Mouse (Mus musculus) liver, embryonic 11.5 days (tissue): Measurements from ENCODE around the gene Dnajc22. TPM values are rescaled to one million over a fixed set of nuclear protein-coding genes. Genes with fewer than 3 reads are reported as not detected.

Source experiments
- ATAC-seq: fragments of 200-750 bp; cut with Nextera tagmentation; replicated peaks from 2 replicates; pipeline ENCODE4 v1.8.0; 2017; ENCODE audit warnings: moderate number of reproducible peaks, mild to moderate bottlenecking, moderate TSS enrichment, moderate library complexity; ENCODE audit not compliant: low FRiP score
- DNase-seq: peaks from one replicate; pipeline ENCODE4 v3.0.0-alpha.2; 2017; ENCODE audit warnings: low spot score
- H3K27ac ChIP-seq: fragments of 300-500 bp; sonication (generic); 2 replicates; pipeline ENCODE4 v1.5.1; 2014; ENCODE audit warnings: mild to moderate bottlenecking, low read depth, low read length, control low read depth
- H3K27me3 ChIP-seq: fragments of 300-500 bp; sonication (generic); replicated peaks from 2 replicates; pipeline ENCODE4 v1.6.1; 2014; ENCODE audit warnings: low read length, mixed read lengths; ENCODE audit not compliant: control insufficient read depth, insufficient read depth
- H3K36me3 ChIP-seq: fragments of 300-500 bp; sonication (generic); 2 replicates; pipeline ENCODE4 v1.6.1; 2014; ENCODE audit warnings: mild to moderate bottlenecking, low read length, moderate library complexity, mixed read lengths; ENCODE audit not compliant: control insufficient read depth, insufficient read depth
- H3K4me1 ChIP-seq: fragments of 300-500 bp; sonication (generic); replicated peaks from 2 replicates; pipeline ENCODE4 v1.6.1; 2014; ENCODE audit warnings: low read length, mixed read lengths; ENCODE audit not compliant: control insufficient read depth, insufficient read depth
- H3K4me2 ChIP-seq: fragments of 300-500 bp; sonication (generic); 2 replicates; pipeline ENCODE4 v1.6.1; 2014; ENCODE audit warnings: mild to moderate bottlenecking, control low read depth, moderate library complexity
- H3K4me3 ChIP-seq: fragments of 300-500 bp; sonication (generic); 2 replicates; pipeline ENCODE4 v1.5.1; 2014; ENCODE audit warnings: low read depth, low read length, control low read depth
- H3K9ac ChIP-seq: fragments of 300-500 bp; sonication (generic); 2 replicates; pipeline ENCODE4 v1.6.1; 2014; ENCODE audit warnings: low read depth, low read length, control low read depth
- H3K9me3 ChIP-seq: fragments of 300-500 bp; sonication (generic); 2 replicates; pipeline ENCODE4 v1.6.1; 2016; ENCODE audit warnings: low read length, inconsistent platforms, mixed read lengths; ENCODE audit not compliant: control insufficient read depth
- WGBS: fragments of 180-500 bp; shearing (Covaris S2); extraction: QIAGEN DNeasy Blood & Tissue Kit; methylation state at CpG from one replicate; pipeline ENCODE4 v1.1.7; 2014; 5-methylcytosine and 5-hydroxymethylcytosine counted together
- polyA plus RNA-seq: library from polyadenylated mRNA; unstranded; fragments of >200 nt; fragmentation: Nextera tagmentation; extraction: Ambion mirVana; gene quantifications from 2 replicates; pipeline ENCODE4 v1.2.1, GENCODE M21; 2014

Dnajc22 gene
- polyA plus RNA-seq, 1 experiment from 2014 or later, result 19.8 TPM

- no peak overlapping the region for H3K9ac ChIP-seq
- H3K27me3 ChIP-seq, result peaks cover 95% of the 10 kb centered on the region
- peak overlapping the region; percentile 73 for H3K4me2 ChIP-seq
- 1% methylated on average over 56 of the region's 56 CpGs for WGBS
- H3K27ac ChIP-seq, result no peak overlapping the region
- H3K36me3 ChIP-seq, result no peaks in the 10 kb centered on the region
- DNase-seq (no peak), ATAC-seq (0 out of 2 replicates have a peak, but pooled peaks have one; percentile 18)
- H3K4me3 ChIP-seq, result peak overlapping the region; percentile 37
- H3K4me1 ChIP-seq, result peaks cover 33% of the 10 kb centered on the region
- no peaks in the 10 kb centered on the region for H3K9me3 ChIP-seq
Observed at GRCm38 (mm10) chr15:99093291-99094258, 605 bp downstream of the Dnajc22 start.

GRCm38 (mm10) chr15:99094631-99095270 lies 1.8 kb downstream of the Dnajc22 start:
- H3K4me1 ChIP-seq, result peaks cover 28% of the 10 kb centered on the region

GRCm38 (mm10) chr15:99095356-99095755 lies 2.4 kb downstream of the Dnajc22 start:
- 7% methylated on average over 6 of the region's 6 CpGs for WGBS
- Histone ChIP-seq H3K4me3 (no peak overlapping the region), H3K4me1 (peaks cover 28% of the 10 kb centered on the region), H3K9ac (no peak overlapping the region), H3K4me2 (no peak overlapping the region), H3K9me3 (no peaks in the 10 kb centered on the region), H3K36me3 (no peaks in the 10 kb centered on the region), H3K27ac (no peak overlapping the region), H3K27me3 (peaks cover 93% of the 10 kb centered on the region)
- ATAC-seq (no peak), DNase-seq (no peak)

More at GRCm38 (mm10) chr15:99094631-99095270, 1.8 kb downstream of the Dnajc22 start:
- no peak for DNase-seq
- Histone ChIP-seq H3K9ac (no peak overlapping the region), H3K27me3 (peaks cover 94% of the 10 kb centered on the region), H3K27ac (no peak overlapping the region), H3K4me2 (0 out of 2 replicates have a peak overlapping the region, but pooled peaks have one; percentile 7), H3K9me3 (no peaks in the 10 kb centered on the region), H3K36me3 (no peaks in the 10 kb centered on the region), H3K4me3 (no peak overlapping the region)
- WGBS, result 4% methylated on average over 27 of the region's 27 CpGs
- ATAC-seq, result no peak

- H3K9ac ChIP-seq, result no peak overlapping the region
- H3K27me3 ChIP-seq, result peaks cover 93% of the 10 kb centered on the region
- ATAC-seq (no peak), DNase-seq (no peak)
- 3% methylated on average over 24 of the region's 24 CpGs for WGBS
- peak overlapping the region; percentile 62 for H3K4me2 ChIP-seq
- H3K27ac ChIP-seq, result no peak overlapping the region
- peaks cover 28% of the 10 kb centered on the region for H3K4me1 ChIP-seq
- no peaks in the 10 kb centered on the region for H3K9me3 ChIP-seq
- H3K36me3 ChIP-seq, result no peaks in the 10 kb centered on the region
- peak overlapping the region; percentile 45 for H3K4me3 ChIP-seq
Observed at GRCm38 (mm10) chr15:99096061-99096793, 3.3 kb downstream of the Dnajc22 start.

- Histone ChIP-seq H3K36me3 (no peaks in the 10 kb centered on the region), H3K9ac (no peak overlapping the region), H3K4me2 (peak overlapping the region; percentile 62), H3K4me3 (peak overlapping the region; percentile 45), H3K9me3 (no peaks in the 10 kb centered on the region), H3K27ac (no peak overlapping the region), H3K27me3 (peaks cover 87% of the 10 kb centered on the region), H3K4me1 (peaks cover 28% of the 10 kb centered on the region)
- DNase-seq, result peak; percentile 69
- no peak for ATAC-seq
- 1% methylated on average over 54 of the region's 58 CpGs for WGBS
Observed at GRCm38 (mm10) chr15:99096831-99097500, 4.0 kb downstream of the Dnajc22 start.

- no peak overlapping the region for H3K9ac ChIP-seq
- no peaks in the 10 kb centered on the region for H3K9me3 ChIP-seq
- ATAC-seq (no peak), DNase-seq (no peak)
- under 1% methylated on average over 39 of the region's 39 CpGs for WGBS
- H3K4me1 ChIP-seq, result peaks cover 26% of the 10 kb centered on the region
- H3K4me3 ChIP-seq, result peak overlapping the region; percentile 45
- peak overlapping the region; percentile 62 for H3K4me2 ChIP-seq
- H3K27me3 ChIP-seq, result peaks cover 77% of the 10 kb centered on the region
- H3K36me3 ChIP-seq, result no peaks in the 10 kb centered on the region
- no peak overlapping the region for H3K27ac ChIP-seq
Observed at GRCm38 (mm10) chr15:99097840-99098492, 5.0 kb downstream of the Dnajc22 start.

- Histone ChIP-seq H3K36me3 (no peaks in the 10 kb centered on the region), H3K27me3 (peaks cover 72% of the 10 kb centered on the region), H3K9me3 (no peaks in the 10 kb centered on the region), H3K4me1 (peaks cover 22% of the 10 kb centered on the region), H3K27ac (no peak overlapping the region), H3K9ac (no peak overlapping the region), H3K4me2 (peak overlapping the region; percentile 62), H3K4me3 (peak overlapping the region; percentile 45)
- DNase-seq (no peak), ATAC-seq (no peak)
- 3% methylated on average over 9 of the region's 9 CpGs for WGBS
Observed at GRCm38 (mm10) chr15:99098493-99098861, 5.5 kb downstream of the Dnajc22 start.
